Mouse (Mus musculus) olfactory bulb, adult 2 months (tissue): ENCODE results near the gene Ddx11.

Experiments
- CTCF ChIP-seq: fragments of 200-500 bp; IDR thresholded peaks from 2 replicates; pipeline ENCODE4 v1.5.1; 2012; ENCODE audit warnings: low read depth, mild to moderate bottlenecking, low read length, moderate library complexity; ENCODE audit not compliant: insufficient read depth
- POLR2A ChIP-seq: fragments of 200-500 bp; IDR thresholded peaks from 2 replicates; pipeline ENCODE4 v1.6.1; 2012; ENCODE audit warnings: mild to moderate bottlenecking, low read depth, low read length, moderate library complexity; ENCODE audit not compliant: insufficient read depth

DNA sequence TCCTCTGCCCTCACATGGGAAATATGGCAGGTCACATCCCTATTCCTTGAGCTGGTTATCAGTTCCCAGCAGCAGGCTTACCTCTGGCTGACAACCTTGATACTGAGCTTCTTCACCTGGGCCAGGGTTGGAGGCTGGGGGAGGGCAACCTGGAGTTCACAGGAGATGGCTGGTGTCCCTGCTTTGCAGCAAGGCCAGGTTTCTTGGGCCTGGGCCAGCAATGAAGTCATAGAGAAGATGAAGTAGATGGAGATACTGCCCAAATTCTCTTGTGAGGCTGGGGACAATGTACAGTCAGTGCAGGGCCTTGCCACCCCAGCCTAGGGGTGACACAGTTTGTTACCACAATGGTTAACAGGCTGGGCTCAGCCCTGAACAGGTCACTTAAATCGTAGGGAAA lies 2.6 kb upstream of the Ddx11 start:
- TF ChIP-seq CTCF = no peak
- TF ChIP-seq POLR2A = no peak
